Mouse (Mus musculus) CD4-positive naive resting alpha-beta T cell, adult 57 days (primary cell): ENCODE measurements around the gene Smim26. TPM values are rescaled to one million over a fixed set of nuclear protein-coding genes. Genes with fewer than 3 reads are reported as not detected.

ENCODE experiments used
- total RNA-seq: library from RNA; stranded (reverse); gene quantifications from one replicate; pipeline ENCODE4 v1.2.4, GENCODE M21; 2023

Gene Smim26
- total RNA-seq = 19.9 TPM

DNA sequence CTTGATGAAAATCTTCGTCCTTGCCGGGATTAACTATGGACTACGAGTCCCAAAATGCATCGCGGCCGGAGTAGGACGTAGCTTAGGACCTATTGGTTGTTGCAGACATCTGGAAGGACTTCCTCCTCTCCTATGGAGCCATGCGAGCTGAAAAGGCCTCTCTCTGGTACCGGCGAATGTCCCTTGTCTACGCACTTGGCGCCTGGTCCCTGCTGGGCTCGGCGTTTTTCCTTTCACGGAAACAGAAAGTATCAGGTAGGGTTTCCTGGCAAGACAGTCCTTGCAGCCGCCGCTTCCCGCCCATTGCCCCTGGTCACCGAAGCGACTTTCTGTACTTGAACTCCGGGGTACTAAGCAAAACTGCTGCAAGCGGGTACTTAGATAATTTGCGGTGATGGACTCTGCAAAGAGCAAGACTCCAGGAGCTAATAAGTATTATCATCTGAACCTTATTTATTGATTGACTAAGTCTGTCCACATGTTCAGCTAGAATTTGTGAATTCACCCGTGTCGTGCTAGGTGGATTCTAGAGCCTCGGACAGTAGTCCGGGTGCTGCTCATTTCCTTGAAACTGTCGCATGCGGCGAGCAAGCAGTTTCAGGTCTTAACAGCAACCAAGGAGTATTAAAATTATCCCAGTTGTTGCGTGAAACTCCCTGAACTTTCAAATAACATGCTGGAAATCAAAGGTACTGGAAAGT lies at the start of gene Smim26:
TSS of gene Smim26 (plus strand) at position 104 of the 701 bp plus-strand sequence.

DNA sequence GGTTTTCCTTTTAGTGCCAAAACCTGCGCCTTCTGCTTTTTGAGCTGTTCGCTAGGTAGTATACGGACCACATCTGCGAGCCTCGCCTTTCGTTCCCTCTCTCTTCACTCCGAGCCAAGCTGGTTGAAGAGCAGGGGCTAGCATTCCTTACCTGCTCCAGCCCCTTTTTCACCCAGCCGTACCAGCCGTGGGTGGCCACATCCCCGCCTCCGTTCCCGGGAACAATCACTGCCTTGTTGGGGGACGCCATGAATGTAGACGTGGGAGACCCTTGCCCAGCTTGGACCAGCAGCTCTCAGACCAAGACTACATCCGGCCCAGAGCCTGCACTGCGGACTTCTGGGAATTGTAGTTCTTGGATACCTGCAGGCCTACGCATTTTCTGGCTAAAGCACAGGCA lies 43.3 kb upstream of the Smim26 start, which contains the start of gene Rbbp9:
TSS of gene Rbbp9 (minus strand) at position 341 of the 400 bp plus-strand sequence.

DNA sequence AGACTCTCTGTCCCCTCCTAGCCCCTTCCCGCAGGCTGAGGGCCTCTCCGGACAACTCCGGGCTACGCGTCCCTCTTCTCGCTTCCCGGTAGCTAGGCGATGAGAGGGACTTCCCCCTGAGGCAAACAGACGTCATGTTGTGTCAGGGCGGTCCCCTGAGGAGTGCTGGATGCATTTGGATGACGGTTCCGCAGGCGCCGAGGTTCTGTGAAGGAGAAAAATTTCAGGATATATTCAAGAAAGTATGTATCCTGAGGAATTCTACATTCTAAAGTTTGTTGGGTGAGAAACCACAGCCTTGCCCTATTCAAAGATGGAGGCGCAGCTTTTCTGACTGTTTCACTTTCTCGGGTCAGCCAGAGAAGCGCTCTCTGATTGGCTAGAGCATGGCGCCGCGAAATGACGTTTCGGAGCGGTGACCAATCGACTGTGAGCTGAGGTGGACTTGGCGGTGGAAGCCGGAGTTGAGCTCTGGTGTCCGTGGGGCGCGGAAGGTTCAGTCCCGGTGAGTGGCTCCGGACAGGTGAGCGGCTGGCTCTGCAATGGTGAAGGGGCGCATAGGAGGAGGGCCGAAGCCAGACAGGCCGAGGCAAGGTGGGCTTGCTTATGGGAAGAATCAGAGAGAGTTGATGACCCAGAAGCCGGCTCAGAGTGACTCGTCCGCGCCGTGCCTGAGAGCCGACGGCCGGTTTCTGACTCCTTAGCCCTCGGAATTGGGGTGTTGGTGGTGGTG lies 37.9 kb upstream of the Smim26 start, which contains the start of gene Sec23b:
TSS of gene Sec23b (plus strand) at position 410 of the 733 bp plus-strand sequence.

DNA sequence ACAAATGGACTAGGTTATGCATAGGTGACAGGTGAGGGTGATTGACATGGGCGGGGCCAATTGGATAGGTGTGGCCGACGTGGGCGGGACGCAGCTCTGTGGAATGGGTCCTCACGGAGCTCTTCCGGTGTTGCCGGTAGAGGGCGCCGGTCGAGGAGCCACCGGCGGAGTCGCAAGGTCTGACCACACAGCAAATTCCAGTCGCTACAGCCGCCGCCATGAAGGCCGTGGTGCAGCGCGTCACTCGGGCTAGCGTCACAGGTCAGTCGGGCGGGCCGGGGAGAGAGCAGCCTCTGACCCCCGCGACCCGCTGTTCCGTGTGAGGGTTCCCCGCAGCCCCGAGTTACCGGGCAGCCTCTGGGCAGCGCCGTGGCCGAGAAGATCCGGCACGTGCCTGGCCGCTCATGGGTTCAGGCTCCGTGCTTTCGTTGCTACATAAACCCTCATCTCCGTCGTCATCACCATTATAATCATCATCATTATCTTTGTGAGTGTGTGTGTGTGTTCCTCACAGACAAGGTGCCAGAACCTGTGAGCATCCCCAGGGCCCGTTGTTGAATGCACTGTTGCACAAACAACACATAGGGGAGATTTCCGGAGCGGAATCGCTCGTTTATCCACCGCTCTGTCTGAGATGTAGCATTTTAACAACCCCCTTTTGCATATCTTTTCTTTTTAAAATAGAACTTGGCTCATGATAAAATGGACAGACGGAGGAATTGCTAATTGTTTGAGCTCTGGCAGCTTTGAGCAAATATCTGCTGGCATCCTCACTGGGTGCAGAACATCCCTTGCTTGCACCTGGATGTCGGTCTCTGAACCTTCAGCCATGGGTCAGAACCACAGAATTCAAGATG lies 6.2 kb downstream of the Smim26 start, which contains the start of gene Dtd1:
TSS of gene Dtd1 (plus strand) at position 67 of the 857 bp plus-strand sequence.

Other genes with a start within 250 kb of the Smim26 start
- 38.2 TPM for gene Kat14, start 225.1 kb upstream of the Smim26 start, total RNA-seq
- gene Pet117, start 225.1 kb upstream of the Smim26 start, total RNA-seq = 5.9 TPM
- gene Dzank1, start 66.6 kb upstream of the Smim26 start, total RNA-seq = not detected
- 38.0 TPM for gene Polr3f, start 66.3 kb upstream of the Smim26 start, total RNA-seq
- gene Rbbp9, start 43.2 kb upstream of the Smim26 start, total RNA-seq = 6.8 TPM
- gene Sec23b, start 37.8 kb upstream of the Smim26 start, total RNA-seq = 59.4 TPM
- gene Dtd1, start 5.8 kb downstream of the Smim26 start, total RNA-seq = 25.0 TPM
- not detected for gene Scp2d1, start 229.6 kb downstream of the Smim26 start, total RNA-seq